Mouse (Mus musculus): Measurements from ENCODE around the gene Bik.
A peak's percentile ranks its signal among the peaks of the same experiment; 100 is the strongest.
"Not testable (repeated sequence)": the region's sequence is repeated elsewhere in the genome, so short reads cannot be mapped to it uniquely, and the experiment has no call there.

The Bik gene

DNA sequence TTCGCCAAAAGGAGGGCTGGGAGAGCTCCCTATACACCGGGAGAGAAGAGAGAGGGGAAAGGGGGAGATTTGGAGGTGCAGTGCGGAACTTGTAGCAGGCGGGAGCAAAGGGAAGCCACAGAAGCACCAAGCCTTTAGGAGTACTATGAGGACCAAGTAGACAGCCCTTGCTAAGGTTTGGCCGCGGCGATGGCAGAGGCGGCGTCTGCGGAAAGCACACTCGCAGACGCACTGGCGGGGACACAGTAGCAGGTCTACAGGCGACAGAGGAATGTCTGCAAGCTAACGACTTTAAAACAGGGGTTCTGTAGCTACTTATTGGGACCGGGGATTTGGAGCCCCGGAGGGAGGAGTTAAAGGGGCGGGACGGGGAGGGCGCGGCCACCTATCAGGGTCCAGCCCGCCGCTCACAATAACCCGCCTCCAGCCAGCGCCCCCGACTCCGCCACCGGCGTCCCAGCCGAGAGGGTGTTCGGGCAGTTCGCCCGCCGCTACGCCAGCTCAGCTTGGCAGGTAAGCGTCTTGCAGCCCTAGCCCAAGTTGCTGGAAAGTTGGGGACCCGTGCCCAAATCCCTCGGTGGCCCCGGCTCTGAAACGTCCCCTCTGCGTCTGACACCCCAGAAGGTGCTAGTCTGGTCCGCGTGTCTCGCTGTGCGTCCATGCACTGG, at the start of gene Bik:
TSS of gene Bik (plus strand) at position 439 of the 668 bp plus-strand sequence.
- DNase-seq, result no peak

DNA sequence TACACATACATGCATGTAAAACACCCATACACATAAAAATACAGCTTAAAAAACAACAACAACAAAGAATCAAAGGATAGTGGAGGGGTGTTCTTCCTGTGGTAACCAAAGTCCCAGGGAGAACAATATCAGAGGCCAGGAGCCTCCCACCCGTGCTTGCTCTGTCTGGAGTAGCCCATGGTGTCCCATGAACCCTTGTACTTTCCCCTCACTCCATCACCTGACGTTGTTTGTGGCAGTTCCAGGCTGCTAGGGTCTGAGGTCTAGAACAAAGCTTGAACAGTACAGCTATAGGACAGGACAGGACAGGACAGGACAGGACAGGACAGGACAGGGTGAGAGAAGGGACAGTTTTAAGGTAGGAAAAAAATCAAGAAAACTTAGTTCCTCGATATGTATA, 48.6 kb upstream of the Bik start:
- DNase-seq, result no peak

DNA sequence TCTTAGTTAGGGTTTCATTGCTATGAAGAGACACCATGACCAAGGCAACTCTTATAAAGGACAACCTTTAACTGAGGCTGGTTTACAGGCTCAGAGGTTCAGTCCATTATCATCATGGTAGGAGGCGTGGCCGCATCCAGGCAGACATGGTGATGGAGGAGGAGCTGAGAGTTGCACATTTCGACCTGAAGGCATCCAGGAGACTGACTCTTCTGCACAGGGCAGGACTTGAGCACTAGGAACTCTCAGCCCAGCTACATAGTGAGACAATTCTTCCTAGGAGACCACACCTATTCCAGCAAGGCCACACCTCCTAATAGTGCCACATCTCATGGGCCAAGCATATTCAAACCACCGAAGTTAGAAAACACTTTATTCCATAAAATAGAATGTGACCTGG, 46.8 kb upstream of the Bik start:
- DNase-seq, result no peak

DNA sequence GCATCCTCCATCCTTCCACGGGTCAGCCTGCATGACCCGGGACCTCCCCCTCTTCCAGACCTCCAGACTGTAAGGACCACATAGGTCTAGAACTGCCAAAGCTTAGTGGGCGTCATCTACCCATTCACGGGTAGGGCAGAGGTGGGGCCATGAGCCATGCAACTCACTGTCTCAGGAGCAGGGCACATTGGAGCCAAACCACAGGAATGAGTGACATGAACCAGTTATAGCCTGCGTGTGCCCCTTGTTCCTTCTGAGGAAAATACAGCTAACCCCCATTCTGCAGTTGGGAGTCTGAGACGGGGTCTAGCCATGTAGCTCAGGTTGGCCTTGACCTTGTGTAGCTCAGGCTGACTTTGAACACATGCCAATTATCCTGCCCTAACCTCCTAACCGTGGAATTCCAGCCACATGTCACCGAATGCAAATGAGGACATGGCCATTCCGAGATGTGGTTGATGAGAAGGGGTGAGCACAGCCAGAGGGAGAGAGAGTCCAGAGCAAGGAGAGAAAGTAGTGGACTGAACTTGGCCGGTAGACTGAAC, 45.4 kb upstream of the Bik start:
- no peak for DNase-seq

DNA sequence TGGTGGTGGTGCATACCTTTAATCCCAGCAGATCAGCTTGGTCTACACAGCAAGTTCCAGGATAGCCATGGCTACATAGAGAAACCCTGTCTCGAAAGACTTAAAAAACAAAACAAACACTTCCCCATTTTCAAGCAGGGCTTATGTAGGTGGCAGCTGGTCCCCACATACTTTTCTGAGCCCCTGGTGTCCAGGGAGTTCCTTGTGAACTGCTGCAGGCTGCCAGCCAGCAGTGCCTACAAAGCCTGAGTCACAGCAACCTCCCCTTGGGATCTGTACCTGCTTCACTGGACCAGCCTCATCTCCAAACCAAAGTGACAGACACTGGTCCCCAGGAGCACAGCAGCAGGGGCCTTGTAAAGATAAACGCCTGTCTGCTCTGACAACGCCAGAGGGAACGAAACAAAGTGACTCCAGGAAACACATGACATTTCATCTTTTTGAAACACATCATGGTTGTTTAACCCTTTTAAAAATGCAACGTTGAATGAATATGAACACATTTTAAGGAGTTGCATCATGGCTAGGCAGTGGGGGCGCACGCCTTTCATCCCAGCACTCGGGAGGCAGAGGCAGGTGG, 43.9 kb upstream of the Bik start:
- no peak for DNase-seq

DNA sequence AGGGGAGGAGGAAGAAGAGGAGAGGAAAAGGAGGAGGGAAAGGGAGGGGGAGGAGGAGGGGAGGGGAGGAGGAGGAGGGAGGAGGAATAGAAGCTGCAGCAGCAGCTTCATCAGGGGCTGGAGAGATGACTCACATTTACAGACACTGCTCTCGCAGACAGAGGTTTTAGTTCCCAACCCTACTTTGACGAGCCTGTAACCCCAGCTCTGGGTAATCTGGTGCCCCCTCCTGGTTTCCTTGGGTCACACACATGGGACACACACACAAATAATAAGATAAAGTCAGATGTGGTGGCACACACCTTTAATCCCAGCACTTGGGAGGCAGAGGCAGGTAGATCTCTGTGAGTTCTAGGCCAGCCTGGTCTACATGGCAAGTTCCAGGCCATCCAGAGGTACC, 43.2 kb upstream of the Bik start:
- no peak for DNase-seq

DNA sequence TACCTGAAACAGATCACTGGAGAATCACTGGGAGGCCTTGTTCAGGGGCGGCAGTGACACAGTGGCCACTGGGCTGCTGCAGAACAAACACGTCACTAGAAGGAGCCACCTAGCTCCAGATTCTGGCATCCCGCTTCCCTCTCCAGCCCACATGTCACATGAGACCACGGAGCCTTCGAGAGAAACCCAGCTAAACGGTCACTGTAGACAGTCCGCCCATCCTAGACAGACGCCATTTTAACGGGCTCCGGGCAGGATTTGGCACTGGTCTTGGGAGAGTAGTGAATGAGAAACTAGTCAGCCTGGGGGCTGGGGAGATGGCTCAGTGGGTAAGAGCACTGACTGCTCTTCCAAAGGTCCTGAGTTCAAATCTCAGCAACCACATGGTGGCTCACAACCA, 42.4 kb upstream of the Bik start:
- DNase-seq, result no peak

DNA sequence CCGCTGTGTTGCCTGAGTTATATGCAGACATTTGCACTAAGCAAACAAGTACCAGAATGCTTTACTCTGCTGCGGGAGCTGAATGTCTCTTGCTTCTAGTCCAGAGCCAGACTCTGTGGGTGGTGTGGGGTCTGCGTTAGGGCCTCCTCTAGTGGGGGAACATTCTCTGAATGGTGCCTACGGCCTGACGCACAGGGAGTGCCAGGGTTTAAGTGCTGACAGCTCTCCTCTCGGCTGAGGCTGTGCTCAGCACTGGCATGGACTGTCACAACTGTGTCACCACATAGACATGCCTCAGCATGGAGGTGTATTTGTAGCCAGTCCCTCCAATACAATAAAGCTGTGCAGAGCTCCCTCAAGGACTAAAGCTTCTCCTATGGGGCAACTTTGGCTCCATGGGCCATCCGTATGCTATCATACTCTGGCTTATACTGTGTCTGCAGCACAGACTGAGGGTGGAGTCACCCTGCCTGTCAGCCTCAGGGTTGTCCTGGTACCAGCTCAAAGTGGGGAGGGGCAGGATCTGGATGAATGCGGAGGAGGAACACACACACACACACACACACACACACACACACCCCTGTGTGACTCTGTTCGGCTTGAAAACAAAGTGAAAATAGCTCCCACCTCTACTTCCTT, 39.1 kb upstream of the Bik start:
- no peak for DNase-seq

DNA sequence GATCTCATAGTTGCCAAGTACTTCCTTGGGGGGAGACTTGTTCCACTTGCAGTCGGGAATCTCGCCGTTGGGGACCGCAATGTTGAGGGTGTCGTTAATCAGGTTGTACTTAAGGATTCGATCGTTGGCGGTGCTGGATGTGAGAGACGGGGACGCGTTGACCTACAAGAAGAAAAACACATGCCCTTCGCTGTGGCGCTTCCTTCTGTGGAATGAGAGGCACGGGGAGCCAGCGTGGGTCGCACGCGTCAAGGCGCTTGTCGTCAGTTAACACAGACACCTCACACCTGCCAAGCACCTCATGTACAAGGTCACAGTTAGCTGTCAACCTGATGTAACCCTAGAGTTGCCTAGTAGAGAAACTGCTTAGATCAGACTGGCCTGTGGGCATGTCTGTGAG, 37.2 kb upstream of the Bik start:
- no peak for DNase-seq

DNA sequence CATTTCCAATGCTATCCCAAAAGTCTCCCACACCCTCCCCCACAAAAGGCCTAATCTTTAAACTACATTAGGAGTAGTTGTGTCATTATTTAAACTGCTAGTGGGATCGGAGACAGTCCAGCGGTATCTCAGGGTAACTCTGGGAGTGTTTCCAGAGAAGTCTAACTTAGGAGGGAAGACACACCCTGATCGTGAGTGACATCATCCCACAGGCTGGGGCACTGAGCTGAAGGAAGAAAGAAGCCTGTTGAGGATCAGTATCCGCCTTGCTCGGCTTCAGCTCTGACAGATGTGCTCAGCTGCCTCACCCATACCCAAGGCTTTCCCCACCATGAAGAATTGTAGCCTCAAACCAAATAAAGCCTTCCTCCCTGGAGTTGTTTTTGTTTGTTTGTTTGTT, 34.8 kb upstream of the Bik start:
- DNase-seq, result no peak

DNA sequence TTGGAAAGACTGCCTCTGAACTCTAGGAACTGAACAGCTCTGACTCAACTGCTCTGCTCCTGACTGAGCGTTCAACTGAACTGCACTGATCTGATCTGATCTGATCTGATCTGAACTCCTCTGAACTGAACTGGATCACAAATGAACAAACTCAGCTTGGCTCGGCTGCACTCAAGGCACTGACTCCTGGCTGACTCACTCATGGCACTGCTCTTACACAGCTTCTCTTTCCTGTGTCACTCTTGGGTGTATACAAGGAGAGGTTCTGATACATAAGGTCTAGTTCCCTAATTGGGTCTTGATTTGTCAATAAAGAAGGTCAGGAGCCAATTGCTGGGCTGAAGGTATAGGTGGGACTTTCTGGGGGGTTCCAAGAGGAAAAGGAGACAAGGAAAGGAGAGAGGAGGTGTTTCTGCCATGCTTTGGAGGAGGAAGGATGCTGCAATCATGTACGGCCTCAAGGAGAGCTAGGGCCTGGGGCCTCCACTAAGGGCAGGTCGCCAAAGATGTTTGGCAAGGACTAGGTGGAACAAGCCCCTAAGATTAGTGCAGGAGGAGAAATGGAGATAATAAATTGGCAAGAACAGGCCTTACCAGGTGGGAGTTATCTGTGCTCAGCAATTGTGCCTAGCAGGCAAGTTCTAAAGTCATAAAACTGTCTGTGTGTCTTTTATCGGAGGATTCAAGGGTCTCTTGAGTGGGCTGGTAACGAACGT, 32.6 kb upstream of the Bik start:
- no peak for DNase-seq

DNA sequence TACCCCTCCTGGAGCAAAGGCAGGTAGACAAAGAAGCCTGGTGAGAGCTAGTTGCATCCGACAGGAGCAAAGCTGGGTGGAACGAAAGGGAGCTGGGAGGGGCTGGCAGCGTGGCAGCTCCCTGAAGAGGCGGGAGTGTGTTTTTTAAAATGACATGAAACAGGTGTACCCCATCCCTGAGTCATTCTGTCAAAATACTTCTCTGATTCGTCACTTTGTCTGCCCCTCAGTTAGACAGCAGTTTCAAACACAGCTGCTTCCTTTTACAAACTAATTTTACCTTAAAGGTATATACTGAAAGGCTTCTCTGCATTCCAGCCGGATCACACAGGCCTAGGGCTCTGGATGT, 32.1 kb upstream of the Bik start:
- no peak for DNase-seq

DNA sequence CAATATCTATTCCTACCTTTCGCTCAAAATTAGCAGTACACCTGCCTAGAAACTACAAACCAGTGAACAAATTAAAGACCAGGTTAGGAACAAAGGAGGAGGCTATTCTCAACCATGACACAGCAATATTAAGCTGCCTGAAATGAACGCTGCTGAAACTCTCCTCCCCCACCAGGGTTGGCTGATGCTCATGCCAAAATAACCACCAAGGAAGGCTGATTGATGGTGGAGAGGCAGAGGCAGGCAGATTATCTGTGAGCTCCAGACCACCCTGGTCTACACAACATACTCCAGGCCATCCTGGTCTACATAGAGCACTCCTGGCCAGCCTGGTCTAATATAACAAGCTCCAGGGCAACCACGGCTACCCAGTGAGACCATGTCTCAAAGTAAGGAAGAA, 31.5 kb upstream of the Bik start:
- DNase-seq, result no peak

DNA sequence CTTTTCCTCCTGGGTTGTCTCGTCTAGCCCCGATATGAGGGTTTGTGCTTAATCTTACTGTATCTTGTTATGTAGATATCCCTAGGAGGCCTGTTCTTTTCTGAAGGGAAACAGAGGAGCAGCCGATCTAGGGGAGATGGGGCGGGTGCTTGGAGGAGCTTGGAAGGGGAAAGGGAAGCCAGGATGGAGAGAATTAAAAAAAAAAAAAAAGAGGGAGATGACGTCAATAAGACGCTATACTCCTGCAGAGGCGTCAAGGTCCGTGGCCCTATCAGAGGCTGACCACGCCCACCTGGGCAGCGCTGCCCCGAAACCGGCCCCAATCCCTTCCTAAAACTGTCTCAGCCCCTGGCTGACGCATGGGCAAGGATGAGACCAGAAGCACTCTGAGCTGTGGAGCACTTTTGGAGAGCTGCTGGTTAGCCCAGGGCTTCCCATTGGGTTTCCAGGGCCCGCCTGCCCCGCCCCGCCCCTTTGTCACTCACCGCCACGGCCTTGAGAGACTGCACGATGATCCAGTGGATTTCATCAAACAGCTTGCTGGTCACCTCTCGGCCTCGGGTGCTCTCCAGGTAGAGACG, 30.8 kb upstream of the Bik start:
- no peak for DNase-seq

DNA sequence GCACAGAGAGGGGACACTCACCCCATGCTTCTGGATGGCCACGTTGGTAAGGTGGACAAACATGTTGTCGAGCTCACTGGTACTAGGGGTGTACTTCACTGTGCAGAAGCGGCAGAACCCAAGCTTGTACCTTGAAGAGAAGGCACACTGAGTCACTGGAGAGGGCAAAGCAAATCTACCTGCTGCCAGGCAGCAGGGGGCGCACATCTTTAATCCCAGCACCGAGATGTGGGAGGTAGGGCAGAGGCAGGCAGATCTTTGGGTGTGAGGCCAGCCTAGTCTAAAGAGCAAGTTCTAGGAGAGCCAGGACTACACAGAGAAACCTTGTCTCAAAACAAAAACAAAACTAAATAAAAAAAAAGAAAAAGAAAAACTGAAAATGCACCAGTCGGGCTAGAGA, 29.4 kb upstream of the Bik start:
- DNase-seq, result no peak

DNA sequence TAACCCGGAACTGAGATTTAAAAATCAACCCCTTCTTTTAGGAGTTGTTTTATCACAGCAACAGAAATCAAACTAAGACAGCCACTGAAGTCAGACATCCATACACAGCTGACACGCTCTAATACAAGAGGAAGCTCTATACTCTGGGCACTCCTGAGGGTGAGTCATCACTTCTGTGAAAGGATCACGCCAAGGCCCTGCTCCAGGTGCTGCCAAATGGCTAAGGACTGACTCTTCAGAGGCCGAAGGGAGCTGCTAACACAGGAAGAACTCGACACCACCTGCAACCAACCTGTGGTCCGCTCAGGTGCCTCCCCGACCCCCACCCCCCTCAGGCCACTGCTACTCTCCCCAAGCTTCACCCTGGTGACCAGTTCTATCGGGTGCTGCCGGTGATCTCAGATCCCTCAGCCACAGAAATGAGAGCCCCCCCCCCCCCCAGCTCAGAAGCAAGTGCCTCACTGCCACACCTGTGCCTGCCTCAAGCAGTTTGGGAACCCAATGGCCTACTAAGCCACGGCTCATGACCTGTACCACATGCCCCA, 27.4 kb upstream of the Bik start:
- no peak for DNase-seq

DNA sequence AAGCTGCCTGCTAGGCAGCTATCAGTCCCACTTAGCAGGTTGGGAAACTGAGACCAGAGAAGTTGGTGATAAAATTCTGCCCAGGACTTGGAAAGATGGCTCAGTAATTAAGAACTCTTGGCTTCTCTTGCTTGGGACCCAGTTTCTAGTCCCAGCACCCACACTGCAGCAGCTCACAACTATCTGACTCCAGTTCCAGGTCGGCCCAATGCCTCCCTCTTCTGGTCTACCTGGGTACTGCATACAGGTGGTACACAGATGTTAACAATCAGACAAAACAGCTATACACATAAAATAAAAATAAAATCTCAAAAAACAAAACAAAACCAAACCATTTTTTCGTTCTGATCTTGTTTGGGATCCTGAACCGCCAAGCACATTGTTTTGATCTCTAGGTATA, 26.3 kb upstream of the Bik start:
- no peak for DNase-seq

DNA sequence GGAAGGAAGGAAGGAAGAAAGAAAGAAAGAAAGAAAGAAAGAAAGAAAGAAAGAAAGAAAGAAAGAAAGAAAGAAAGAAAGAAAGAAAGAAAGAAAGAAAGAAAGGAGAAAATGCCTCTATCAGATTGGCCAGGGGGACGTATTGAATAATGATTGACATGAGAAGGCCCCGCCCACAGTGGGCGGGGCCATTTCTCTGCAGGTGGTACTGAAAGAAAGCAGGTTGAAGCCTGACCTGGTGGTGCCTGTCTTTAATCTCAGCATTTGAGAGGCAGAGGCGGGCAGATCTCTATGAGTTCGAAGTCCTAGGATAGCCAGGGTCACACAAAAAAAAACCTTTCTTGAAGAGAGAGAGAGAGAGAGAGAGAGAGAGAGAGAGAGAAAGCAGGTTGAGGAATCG, 25.2 kb upstream of the Bik start:
- not testable (repeated sequence) for DNase-seq

DNA sequence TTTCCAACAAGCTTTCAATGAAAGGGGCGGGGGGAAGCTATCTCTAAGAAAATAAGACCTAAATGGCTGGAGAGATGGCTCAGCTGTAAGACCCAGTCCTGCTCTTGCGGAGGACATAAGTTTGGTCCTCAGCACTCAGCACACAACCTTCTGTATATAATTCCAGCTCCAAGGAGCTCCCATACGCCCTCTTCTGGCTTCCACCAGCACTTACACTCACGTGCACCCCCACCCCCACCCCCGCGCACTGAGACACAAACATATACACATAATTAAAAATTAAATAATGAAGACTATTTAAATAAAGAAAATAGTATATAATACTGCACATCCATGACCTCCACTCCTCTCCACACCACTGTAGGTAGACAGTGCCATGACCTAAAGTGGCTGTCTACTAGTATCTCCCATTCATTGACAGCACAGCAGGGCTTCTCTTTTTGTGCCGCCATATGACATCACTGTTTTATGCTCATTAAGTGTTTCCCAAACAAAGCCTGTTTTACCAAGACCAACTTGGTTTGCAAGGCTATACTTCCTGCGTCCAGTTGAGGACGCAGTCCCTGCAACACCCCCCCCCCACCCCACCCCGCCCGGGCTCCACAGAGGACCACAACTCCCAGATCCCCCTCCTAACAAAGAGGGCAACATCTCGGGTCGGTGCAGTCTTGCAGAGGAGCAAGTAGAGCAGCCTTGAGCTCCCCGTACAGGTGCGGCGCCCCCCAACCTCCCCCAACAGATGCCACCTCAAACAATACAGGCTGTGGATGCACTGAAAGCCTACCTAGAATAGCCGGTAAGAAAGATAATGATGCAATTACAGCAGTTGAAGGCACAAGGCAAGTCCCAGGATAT, 16.5 kb upstream of the Bik start:
- no peak for DNase-seq

DNA sequence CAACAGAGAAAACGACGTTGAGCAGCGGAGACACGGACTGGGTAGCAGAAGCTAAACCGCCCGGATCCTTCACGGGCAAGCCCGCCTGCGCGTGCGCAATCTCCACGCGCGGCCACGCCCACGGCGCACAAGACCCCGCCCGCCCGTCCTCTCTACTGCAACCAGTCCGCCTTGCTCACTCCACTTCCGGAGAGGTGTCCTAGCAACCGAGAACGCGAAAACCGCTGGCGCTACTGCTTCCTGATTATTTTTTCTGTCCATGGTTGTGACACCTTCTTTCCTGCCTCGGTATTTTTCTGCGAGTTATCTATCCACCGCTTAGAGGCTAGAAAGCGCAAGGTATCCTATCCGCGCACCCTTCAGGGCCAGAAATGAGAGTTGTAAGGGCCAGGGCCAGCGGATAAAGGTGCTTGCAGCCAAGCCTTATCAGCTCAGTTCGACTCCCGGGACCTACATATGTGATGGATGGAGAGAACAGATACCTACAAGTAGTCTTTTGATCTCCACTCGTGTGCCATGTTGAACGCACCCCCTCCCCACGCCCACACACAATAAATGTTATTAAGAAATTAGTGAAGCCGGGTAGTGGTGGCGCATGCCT, 15.8 kb upstream of the Bik start, which contains the start of gene Ttll1:
TSS of gene Ttll1 (minus strand) at position 89 of the 601 bp plus-strand sequence.
- DNase-seq, result peak; percentile 89

DNA sequence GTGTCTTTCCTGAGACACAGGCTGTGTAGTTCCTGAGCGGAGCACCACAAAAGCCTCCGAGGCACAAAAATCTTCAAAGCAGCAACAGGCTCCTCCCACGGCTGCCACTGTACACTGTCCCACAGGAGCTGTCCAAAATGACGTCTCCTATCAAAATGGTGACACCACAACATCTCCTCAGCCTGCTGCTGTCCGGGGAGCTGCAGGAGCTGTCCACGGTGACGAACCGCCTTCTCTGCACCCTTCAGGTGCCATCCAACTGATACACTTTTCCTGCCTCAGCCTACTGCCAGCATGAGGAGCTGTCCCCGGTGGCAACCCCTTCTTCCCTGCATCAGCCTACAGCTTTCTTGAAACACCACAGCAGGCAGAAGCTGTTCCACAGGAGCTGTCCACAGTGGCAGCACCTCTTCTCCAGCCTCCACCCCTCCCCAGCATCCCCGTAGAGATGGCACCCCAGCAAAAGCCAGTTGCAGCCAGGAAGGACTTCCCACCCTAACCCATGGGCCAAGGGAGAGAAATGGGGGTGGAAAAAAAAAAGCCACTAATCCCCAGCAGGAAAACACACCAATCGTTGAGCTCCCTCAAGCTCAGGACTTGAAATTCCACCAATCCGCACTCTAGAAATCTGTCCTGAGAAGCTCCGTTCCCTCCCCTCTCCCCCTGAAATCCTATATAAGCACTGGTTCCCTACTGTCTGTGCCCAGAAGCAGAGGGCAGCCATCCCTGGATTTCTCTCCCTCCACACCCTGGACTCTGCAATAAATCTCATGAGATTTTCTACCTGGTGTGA, 14.0 kb upstream of the Bik start:
- DNase-seq, result no peak

Measured in cerebellum, adult 11 months (tissue).